Mouse (Mus musculus): ENCODE measurements around the gene Cks1brt.
"Not testable (repeated sequence)": the region's sequence is repeated elsewhere in the genome, so short reads cannot be mapped to it uniquely, and the experiment has no call there.

The Cks1brt gene

GRCm38 (mm10) chr8:85151624-85152023, at the start of gene Cks1brt:
Gene Cks1brt (plus strand): TSS chr8:85151924.
- DNase-seq: no peak

- peak; percentile 75 for DNase-seq
These were observed 38.5 kb upstream of the Cks1brt start for GRCm38 (mm10) chr8:85113241-85113640.

DNA sequence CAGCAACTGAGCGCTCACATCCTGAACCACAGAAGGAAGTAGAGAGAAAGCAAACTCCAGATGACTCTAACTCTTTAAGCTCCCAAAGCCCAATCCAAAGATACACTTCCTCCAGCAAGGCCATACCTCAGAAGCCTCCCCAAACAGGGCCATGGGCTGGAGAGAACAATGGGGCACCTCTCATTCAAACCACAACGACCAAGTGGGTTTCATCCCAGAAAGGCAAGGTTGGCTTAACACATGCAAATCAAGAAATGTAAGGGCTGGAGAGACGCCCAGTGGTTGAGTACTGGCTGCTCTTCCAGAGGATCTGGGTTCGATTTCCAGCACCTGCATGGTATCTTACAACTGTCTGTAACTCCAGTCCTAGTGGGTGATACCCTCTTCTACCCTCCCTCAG, 36.2 kb upstream of the Cks1brt start:
- peak; percentile 40 for DNase-seq

DNA sequence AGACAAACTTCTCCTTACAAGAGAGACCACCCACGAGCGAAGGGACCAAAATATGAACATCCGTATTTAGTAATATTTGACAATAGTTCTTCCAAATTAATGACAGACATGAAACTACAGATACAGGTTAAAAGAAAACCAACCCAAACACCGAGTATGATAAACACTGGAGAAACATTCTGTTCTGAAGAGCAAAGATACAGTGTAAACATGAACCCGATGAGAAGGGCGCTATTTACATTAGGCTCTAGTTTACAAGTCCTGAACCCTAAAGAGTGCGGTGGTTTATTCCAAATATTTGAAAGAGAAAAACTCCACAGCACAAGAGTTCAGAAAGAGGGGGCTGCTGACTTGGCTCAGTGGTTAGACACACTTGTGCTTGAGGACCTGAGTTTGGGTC, 34.7 kb upstream of the Cks1brt start:
- no peak for DNase-seq

DNA sequence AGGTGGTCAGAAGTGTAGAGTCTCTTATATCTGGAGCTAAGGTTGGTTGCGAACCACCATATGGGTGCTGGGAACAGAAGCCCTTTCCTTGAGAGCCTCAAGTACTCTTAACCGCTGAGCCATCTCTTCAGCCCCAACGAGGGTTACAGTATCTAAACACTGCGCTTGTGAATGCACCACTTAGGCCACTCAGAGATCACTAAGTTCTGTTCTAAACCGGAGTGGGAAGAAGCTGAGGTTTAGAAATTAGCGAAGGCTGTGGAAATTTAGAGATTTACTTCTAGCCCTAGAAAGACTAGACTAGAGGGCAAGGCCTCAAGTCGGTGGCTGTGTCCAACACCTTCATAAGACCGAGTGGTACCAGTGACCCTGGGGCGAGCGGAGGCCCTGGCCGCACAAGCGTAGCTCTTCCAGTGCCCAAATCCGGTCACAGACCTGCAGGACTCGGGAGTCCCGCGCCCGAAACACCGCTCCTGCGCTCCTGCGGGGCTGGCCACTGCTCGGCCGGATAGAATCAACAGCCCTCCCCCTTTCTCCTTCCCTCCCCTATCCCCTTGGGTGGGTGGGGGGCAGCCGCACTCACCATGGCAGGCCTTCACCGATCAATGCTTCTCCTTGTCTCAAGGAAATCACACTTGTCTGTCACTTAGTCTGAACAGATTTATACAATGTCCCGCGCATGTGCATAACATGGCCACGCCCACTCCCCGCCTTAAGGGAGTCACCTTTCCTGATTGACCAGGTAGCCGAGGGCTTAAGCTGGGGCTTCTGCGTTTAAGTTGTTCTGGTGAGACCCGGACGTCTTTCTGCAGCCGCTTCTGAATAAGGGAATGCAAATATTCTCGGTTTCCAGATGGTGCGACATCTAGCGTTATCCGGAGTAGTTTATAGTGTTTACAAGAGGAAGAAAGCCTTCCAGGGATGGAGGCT, 32.4 kb upstream of the Cks1brt start:
- DNase-seq: peak; percentile 97

- peak; percentile 65 for DNase-seq
These were observed 31.5 kb upstream of the Cks1brt start for GRCm38 (mm10) chr8:85120251-85120650.

DNA sequence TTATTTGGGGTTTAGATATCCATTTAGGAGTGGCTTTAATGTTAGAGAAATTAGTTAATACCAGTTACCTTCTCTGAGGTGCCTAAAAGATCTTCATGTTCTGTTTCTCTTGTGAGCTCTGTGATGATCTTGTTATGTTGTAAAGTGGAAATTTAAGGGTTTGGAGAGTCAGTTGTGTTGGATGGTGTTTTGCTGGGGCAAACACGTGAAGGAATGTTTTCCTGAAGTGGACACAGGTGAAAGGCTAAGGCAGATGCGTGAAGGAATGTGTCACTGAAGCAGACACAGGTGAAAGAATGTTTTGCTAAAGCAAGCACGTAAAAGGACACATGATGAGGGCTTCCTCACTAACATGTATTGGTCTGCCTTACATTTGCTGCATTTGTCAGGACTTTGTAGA, 28.7 kb upstream of the Cks1brt start, which contains the start of gene Zfp791:
Gene Zfp791 (minus strand): TSS at position 101 of the 400 bp plus-strand sequence.
- peak; percentile 42 for DNase-seq

GRCm38 (mm10) chr8:85123691-85124090, 28.0 kb upstream of the Cks1brt start:
- DNase-seq: peak; percentile 60

- DNase-seq: no peak
These were observed 19.4 kb upstream of the Cks1brt start for GRCm38 (mm10) chr8:85132335-85132734.

GRCm38 (mm10) chr8:85135690-85136089, 16.0 kb upstream of the Cks1brt start:
- not testable (repeated sequence) for DNase-seq

DNA sequence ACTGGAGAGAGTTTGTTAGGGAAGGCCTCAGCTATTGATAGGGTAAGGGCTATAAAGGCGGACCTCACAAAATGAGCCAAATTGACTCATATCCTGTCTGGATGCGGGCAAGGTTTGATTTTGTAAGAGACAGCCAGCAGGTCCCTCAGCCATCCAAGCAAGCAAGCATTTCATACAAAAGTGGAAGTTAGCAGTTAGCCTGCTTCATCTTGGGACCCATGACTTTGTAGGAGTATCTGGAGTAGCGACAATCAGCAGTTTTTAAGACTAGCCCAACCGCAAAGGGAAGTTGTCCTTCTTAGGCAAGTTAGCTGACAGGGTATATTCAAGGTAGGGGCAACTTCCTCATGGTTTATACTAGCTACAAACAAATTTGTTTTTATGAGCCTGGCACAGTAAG, 9.2 kb upstream of the Cks1brt start:
- DNase-seq: peak; percentile 94

DNA sequence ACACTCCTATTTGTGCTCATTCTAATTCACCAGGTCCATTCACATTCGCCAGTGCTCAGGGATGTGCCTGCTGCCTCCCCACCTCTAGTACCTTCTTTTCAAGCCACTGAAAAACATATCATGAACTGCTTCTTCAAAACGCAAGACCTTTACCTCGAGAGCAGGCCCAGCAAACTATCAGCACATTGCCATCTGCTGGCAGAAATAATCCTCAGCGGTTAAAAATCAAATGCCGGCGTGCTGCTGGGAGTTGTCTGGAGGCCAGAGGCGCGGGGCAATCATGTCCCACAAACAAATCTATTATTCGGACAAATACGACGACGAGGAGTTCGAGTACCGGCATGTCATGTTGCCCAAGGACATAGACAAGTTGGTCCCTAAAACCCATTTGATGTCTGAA, 19.6 kb downstream of the Cks1brt start:
- DNase-seq: no peak

DNA sequence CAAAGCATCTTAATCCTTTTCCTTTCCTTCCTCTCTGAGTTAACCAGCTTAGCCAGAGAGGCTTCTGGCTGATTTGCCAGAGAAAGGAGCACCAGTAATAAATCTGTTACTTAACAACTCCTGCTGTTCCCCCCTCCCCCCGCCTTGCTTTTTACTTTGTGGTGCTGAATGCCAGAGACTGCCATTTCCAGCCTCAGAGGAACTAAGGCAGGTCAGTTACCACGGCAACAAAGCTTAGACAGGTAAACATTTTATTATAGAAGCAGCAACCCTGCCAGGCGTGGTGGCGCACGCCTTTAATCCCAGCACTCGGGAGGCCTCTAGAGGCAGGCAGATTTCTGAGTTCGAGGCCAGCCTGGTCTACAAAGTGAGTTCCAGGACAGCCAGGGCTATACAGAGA, 24.2 kb downstream of the Cks1brt start:
- peak; percentile 85 for DNase-seq

DNA sequence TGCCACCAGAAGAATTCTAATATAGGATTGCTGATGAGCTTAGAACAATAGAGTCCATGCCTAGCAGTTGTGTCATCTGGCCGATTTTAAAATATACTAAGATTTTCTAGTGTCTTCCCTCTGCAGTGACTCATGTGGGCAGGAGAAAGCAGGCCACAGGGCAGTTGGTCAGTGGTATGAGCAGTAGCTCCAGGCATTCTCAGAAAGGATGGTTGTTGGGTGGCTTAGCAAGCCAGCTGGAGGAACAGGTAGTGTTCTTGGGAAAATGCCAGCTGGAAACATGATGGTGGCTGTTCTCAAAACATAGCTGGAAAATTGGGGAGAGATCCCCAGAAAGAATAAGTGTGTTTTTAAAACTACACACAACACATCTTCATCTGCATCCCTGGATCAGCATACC, 40.6 kb downstream of the Cks1brt start:
- no peak for DNase-seq

- DNase-seq: no peak
These were observed 68.5 kb downstream of the Cks1brt start for GRCm38 (mm10) chr8:85220220-85220619.

DNA sequence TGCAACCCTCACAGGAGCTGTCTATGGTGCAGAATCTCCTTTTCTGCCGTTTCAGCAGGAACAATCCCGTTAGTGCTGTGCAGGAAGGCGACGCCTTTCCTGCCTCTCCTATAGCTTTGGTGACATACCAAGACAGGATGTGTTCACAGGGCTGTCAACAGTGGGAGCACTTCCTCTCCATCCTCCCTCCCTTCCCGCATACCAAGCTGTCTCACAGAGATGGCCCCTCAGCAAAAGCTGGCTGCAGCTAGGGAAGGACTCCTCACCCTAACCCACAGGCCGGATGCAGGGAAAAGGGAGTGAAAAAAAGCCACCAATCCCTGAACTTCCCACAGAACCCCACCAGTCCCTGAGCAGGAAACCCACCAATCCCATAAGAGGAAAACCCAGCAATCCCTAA, 69.3 kb downstream of the Cks1brt start:
- DNase-seq: peak; percentile 95
